Mouse (Mus musculus): ENCODE results near the gene Agtrap. TPM values are rescaled to one million over a fixed set of nuclear protein-coding genes. Genes with fewer than 3 reads are reported as not detected.

The Agtrap gene
- total RNA-seq, 2 experiments from 2014 or later: 6.3 to 7.8 TPM

DNA sequence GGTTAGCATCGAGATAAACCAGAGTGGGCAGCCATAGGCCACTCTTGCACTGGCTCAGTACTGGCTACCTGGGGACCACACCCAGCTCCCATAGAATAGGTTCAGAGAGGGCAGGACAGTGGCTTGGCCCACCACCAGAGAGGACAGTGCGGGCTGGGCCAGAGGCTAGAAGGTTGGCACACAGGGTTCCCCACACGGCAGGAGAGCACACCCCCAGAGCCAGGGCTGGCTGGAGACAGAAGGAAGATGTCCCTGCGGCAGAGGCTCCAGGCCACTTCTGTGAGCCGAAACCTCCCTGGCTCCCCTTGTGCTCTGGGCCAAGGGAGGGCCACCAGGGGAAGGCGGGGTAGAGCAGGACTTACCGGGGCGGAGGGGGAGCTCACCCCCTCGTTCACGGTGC lies 6.6 kb downstream of the Agtrap start:
- intact Hi-C loops (cut with DNase I): no loop called here

DNA sequence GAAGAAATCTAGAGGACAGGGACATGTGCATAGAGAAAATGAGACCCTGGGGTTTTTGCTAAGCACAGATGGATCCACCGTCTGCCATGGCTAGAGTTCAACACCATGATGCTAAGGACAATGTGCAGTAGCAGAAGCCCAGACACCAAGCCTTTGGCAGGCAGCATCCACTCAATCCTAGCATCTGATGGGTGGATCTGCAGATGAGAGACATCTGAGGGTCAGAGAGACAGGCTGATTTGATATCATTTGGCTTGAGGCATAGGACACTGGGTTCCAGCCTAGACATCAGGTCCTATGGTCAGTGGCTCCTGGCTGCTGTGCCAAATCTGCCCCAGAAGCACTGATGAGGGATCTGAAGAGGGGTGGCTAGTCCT lies 7.2 kb downstream of the Agtrap start:
- intact Hi-C loops (cut with DNase I): no loop called here
- no peak for DNase-seq (ENCODE audit: low spot score in 2 of 2)

More for the DNA sequence above, 6.6 kb downstream of the Agtrap start:
- DNase-seq (ENCODE audit: low spot score in 2 of 2): no peak

DNA sequence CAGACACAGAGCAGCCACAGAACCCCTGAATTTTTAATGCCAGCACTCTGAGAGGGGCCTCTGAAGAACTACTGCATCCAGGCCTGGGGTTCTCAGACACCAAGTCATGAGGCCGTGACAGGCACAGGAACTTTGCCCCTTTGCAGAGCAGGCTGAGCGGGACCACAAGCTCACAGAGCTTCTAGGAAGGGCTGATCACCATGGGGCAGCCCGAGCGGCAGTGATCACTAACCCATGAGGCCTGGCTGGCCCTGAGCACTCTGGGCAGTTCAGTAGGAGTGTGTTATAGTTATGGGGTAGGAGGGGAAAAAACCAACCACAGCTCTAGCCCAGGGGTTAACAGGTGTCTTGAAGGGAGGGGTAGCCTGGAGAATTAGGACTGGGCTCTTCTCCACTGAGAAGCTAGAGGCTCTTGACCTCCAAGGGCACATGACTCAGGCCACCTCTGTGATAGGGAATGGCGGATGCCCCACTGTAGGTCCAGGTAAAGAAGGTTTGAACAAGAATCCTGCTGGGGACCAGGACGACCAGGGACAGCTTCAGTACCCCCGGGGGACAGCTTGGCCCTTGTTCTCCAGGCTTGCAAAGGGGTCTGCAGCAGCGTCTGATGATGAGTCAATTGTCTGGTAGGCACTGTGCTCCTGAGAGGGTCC lies 7.8 kb downstream of the Agtrap start:
- intact Hi-C loops (cut with DNase I): no loop called here
- no peak for DNase-seq (ENCODE audit: low spot score in 2 of 2)

DNA sequence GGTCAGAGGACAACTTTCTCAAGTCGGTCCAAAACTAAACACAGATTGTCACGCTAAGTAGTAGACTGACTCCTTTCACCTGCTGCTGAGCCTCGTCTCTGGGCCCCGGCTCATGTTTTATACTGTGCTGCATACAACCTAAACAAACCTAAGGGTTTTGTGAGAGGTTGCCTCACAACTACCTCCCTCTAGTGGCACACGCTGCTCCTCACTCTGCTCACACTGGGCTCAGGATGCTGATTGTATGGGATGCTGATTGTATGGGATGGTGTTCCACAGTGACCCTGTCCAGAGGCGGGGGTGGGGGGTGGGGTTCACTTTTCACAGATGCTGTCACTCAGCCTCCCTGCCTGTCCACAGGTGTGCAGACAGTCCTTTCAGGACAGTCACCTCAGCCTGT lies 8.6 kb downstream of the Agtrap start:
- intact Hi-C loops (cut with DNase I): no loop called here
- no peak for DNase-seq (ENCODE audit: low spot score in 2 of 2)

DNA sequence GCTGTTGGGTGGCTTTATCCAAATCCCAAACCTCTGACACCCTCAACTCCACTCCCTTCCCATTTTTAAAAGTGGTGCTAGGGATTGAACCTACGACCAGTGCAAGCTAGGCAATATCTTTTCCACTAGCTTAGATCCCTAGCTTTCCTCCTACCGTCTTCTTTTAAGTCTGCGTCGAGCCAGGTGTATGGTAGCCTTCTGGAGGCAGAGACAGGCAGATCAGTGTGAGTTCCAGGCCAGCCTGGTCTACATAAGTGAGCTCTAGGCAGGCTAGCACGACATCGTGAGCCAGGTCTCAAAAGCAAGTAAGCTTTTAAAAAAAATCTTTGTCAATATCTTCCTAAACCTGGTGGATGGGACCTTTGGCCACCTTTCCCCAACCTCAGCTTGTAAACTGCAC lies 11.9 kb downstream of the Agtrap start:
- intact Hi-C loops (cut with DNase I): no loop called here
- DNase-seq (ENCODE audit: low spot score in 2 of 2): no peak

DNA sequence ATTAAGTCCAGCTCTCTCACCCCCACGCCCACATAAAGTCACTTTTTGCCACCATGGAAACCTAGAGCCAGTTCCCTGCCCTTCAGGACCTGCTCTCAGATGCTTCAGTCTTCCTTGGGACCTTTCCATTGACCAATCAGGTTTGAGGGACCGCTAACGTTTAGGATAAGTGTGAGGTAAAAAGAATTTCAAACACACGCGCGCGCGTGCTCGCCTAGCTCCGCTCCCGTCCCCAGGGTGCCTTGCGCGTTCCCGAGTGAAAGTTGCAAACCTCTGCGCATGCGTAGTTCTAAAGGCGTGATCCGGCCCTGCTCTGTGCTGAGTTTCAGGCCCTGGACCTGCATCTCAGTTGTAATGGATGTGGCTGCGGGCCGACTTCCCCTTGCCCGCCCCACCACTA lies 12.6 kb downstream of the Agtrap start:
- intact Hi-C loops (cut with DNase I): no loop called here
- peak; percentile 57 to 68 for DNase-seq (ENCODE audit: low spot score in 2 of 2)

DNA sequence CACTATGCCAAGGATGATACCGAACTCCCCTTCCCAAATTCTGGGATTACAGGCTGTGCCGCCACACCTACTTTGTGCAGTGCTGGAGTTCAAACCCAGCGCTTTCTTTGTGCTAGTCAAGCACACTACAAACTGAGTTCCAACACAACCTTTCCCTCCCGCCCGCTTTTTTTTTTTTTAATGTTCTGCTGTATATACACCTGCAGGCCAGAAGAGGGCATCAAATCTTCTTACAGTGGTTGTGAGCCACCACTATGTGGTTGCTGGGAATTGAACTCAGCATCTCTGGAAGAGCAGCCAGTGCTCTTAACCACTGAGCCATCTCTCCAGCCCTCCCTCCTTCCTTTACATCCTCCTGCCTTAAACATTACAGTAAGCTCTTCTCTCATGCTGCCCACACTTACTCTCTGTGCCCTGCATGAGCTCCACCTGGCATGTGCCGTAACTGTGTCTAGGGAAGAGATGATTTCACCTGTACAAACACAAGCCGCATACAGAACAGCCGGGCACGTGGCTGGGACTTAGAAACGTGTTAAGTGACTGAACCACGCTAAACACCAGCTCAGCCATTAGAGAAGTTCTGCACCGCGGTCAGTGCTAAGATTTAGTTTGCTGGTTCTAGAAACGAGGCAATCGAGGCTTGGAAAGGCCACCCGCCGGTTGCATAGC lies 13.2 kb downstream of the Agtrap start:
- DNase-seq (ENCODE audit: low spot score in 2 of 2): no peak
- intact Hi-C loops (cut with DNase I): no loop called here

DNA sequence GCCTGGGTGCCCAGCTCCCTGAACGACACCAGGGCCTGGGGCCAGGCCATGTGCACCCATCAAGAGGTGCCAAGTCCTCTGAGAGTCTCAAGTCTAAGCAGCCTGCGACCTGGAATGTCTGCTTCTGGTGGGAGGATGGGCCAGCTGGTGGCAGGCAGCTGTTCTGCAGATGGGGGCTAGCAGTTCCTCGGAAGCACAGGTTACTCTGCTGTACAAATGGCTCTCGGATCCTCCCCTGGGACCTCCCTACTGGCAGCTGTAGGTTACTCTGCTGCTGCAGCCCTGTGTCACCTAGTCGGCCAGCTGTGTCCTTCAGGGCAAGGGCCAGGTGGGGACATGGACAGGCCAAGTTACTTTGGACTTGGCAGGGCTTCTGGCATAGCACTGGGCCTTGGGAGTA lies 16.3 kb downstream of the Agtrap start:
- no peak for DNase-seq (ENCODE audit: low spot score in 2 of 2)
- intact Hi-C loops (cut with DNase I): no loop called here

DNA sequence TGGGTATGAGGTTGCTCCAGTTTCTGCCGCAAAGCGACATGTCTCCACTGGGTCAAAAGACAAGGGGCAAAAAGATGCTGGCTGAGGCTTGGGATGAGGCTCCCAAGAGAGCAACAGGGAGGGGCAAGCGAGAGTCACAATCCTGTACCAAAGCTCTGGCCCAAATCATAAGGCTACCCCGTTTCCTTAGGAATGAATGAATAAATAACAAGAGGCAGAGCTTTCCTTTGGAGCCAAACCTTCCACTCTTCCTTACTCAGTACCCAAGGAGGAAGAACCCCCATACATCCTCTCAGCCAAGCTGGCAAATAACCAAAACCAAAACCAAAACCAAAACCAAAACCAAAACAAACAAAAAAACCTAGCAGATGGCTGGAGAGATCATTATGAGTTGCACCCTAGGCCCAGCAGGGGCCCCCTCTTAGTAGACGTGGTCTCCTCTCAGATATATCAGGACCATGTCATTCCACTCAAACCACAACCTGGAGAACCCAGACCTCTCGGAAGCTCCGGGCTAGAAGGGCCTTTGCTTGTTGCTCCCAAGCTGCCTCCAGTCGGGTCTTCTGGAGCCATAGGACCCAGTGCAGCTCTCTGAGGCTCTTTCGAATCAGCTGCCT lies 18.1 kb downstream of the Agtrap start:
- no peak for DNase-seq (ENCODE audit: low spot score in 2 of 2)
- intact Hi-C loops (cut with DNase I): no loop called here

DNA sequence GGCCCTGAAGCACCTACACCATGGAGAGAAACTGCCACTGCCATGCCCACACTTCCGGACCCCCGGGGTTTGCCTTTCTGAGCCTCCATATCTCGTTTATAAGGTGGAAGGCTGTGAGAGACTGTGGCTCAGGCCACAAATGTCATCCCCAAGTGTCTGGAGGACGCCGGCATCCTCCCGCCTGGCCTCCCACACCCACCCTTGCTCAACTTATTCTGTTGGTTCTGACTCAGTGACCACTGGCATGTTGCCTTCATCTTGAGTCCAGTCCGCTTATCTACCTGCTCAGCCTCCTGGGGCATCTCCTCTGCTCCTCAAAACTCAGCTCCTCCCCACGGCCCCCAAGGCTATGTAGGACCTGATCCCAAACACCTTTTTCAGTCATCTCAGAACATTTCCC lies 20.5 kb downstream of the Agtrap start:
- DNase-seq (ENCODE audit: low spot score in 2 of 2): no peak
- intact Hi-C loops (cut with DNase I): no loop called here

DNA sequence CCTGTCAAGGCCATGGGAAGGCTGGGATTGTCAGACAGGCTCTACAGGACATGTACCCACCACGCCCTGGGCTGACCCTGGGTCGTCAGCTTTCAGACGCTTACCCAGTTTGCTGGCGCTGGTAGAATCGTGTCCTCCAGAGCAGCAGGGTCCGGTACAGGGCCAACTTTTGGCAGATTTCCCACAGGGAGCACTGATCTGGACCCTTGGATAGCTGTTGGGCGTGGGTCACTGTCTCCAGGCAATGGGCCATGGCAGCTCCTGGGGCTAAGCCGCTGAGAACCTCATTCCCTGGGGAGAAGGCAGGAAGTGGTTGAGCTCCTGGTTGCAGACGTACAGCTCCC lies 21.5 kb downstream of the Agtrap start:
- intact Hi-C loops (cut with DNase I): no loop called here
- no peak for DNase-seq (ENCODE audit: low spot score in 2 of 2)

DNA sequence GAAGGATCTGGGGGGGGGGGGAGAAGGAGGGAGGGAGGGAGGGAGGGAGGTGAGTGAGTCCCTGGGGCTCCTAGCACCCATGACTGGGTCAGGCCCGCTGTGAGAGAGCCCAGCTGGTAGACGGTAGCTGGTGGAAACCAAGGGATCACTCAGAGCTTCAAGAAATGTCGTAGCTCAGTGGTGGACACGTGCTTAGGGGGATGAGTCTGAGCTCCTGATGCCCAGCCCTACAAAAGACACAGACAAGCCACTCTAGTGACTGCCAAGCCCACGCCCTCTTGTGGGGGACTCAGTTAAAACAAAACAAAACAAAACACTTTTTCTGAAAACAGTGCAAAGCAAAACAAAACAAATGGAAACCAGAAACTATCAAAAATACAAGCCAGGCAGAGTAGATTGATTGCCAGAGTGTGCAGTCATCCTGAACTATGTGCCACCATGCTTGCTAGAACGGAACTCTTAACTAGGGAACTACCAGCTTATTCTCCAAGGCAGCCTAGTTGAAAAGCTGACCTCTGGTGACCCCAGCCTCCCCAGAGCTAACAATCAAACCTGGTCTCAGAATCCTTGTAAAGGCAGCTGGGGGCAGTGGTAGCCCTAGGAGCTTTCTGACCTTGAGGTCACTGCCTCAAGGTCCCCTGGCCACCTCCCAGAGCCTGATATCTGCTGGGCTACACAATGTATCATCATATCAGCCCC lies 22.0 kb downstream of the Agtrap start:
- no peak for DNase-seq (ENCODE audit: low spot score in 2 of 2)
- intact Hi-C loops (cut with DNase I): no loop called here

DNA sequence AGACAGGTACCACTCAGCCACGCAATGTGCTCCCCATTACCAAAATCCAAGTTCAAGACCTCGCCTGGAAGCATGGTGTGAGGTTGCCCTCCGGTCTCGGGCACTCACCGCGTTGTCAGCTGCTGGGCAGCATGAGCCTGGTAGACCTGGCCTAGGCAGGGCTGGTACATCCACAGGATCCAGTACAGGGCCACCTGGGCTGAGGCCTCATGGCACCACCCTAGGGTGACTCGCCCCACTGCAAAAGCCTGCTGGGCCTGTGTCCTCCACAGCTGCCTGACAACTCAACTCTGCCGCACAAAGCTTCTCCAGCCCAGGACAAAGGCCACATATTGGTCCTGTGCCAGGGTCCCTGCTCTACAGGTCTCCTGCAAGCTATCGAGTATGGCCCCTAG lies 26.7 kb downstream of the Agtrap start:
- no peak for DNase-seq (ENCODE audit: low spot score in 2 of 2)
- intact Hi-C loops (cut with DNase I): no loop called here

DNA sequence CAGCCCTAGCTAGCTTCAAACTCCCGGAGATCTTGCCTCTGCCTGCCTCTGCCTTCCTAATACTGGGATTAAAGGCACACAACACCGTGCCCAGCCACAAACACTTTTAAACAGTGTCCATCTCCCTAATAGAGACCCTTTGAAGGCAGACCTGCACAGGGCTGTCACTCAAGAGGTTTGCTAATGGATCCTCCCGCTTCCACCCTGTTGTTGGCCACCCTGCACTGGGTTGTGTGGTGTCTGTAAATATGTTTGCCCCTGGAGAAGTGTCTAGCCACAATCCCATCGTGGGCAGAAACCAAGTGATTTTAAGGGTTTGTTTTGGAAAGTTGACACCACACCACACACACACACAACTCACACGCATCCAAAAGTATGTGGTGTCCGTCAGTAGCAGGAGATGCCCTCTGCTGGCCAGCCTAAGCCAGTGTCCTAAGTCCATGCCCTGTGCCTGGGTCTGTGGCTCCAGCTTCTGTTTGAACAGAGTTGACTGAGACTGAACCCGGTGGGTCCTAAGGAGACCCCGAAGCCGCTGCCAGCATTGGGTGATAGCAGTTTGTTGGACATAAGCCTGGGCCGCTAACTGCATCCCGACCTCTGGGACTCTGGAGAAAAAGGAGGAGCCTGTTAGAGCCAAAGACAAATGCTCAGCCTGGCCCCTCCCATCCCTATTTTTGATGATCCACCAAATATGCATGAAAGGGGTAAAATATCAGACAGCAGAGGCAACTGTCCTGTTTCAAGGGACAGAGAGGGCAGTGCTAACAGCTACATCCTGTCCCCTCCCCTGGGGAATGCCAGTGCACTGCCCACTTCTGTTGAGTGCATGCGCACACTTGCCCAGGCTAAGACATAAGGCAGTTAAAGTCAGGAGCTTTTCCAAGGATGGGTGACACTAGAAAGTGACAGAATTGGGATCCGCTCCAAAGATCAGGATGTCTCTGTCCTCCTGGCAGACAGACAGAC lies 27.4 kb downstream of the Agtrap start:
- intact Hi-C loops (cut with DNase I): no loop called here
- peak in 1 of 2 experiments; percentile 39 for DNase-seq (ENCODE audit: low spot score in 2 of 2)

DNA sequence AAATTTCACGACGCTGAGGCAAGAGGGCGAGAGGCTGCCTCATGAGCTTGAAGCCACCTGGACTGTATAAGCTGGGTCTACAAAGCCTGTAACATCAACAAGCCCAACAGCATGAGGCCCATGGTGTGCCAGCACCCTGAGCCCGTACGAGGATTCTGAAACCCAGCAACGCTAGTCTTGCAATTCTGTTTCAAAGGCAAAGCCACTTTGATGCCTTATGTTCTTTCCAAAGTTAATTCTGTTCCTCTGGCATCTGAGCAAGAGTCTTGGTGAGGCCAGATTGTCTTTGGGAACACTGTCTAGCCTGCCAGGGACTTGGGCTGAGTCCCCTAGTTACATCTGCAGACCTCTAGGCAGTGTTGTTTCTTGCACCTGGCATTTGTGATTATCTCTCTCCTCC lies 28.8 kb downstream of the Agtrap start:
- intact Hi-C loops (cut with DNase I): no loop called here
- DNase-seq (ENCODE audit: low spot score in 2 of 2): peak in 1 of 2 experiments; percentile 53

DNA sequence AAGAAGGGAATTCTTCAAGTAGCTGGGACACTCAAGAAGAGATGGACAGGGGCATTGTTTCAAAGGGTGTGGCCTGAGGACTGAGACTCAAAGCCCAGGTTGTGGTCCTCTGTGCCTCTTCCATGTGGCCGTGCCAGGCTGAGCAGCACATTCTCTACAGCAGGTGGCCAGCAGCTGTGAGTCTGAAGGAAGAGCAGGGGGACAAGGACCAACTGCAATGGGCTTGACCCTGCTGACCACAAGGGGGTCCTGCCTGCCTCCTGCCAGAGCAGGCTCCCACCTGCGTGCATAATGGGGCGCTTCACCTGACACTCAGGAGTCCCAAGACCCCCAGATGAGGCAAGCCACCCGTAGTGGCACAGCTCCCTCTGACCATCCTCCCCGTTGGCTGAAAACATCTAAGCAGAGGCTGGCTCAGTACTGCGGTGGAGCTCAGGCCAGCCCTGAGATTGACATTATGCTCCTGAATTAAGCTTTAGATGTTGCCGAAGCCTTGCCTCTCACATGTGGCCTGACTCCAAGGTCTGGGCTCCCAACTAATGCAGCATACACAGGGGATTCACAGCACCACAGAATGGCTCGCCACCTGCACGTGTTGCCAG lies 29.5 kb downstream of the Agtrap start:
- intact Hi-C loops (cut with DNase I): no loop called here
- no peak for DNase-seq (ENCODE audit: low spot score in 2 of 2)

DNA sequence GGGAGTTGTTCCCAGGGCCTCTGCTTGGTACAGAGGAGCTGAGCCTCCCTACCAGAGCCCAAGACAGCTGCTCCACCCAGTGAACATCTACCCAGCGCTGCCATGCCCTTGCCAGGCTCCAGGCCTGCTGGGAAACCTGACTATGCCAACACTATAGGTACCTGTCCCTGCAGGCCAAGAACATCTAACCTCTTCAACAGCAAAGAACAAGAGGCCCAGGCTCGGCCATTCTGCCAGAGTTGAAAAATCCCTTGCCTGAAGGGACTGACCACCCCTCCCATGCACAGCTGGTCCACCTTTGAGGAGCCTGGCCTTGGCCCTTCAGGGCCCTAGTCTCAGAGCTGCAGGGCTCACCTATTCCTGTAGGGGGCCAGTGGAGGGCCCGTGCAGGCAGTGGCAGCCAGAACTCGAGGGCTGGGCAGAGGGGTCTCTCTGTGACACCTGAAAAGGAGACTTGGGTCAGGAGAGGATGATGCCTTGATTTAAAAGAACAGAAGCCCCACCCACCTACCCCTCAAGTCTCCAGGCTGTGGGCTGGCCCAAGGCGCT lies 30.1 kb downstream of the Agtrap start:
- DNase-seq (ENCODE audit: low spot score in 2 of 2): no peak
- intact Hi-C loops (cut with DNase I): no loop called here

DNA sequence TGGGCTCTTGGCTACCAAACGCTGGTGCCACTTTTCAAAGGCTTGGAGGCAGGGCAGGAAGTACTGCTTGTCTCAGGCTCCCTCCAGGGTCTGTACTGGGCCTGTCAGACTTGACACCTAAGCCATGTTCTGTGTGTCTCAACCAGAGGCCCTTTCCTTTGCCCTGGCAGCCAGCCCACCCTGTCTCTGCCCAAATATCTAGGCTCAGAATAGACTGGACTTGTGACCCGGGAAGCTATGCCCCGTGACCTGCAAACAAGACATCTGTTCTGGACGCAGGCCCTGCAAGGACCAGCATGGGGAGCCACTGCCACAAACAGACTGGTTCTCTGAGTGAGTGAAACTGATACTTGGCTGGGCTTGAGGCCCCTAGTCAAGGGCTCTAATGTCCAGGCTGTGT lies 31.0 kb downstream of the Agtrap start:
- DNase-seq (ENCODE audit: low spot score in 2 of 2): no peak
- intact Hi-C loops (cut with DNase I): no loop called here

DNA sequence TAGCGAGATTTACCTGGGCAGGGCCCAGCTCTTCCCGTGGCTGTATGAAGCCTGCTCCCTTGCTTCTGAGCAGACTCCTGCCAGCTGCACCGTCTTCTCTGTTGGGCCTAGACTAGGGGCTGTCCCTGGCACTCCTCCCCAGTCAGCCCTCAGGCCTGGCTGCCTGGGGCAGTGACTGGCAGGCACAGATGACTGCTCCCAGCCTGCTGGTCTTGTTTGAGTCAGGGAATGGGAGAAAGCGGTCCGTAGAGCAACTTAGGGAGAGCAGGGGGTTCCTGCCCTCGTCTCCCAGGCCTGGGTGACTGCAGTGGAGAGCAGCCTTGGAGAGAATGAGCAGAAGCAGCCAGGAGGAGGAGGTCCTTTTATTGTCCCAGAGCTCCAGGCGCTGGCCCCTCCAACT lies 31.6 kb downstream of the Agtrap start:
- intact Hi-C loops (cut with DNase I): no loop called here
- DNase-seq (ENCODE audit: low spot score in 2 of 2): no peak

All from left cerebral cortex, postnatal 25 days (tissue).